14 mouse cellular contexts compared by ENCODE assay signal in genomic region chr2:6379731-6380212, GRCm38 (mm10). TPM values are rescaled to one million over a fixed set of nuclear protein-coding genes. Genes with fewer than 3 reads are reported as not detected.
DNase-seq lines count a peak whose midpoint lies in the region; ATAC-seq and TF ChIP-seq lines count a peak whose summit lies in the region.
"Had no signal": no experiment of that assay in that cellular context is flagged by ENCODE, and none has a peak within 500 bp of the region (broad histone marks: within the 10 kb centered on the region; RNA-seq: fewer than 3 reads in every experiment).

No protein-coding gene starts in this region.

- no peak for TF ChIP-seq EP300 in CH12.LX (IDR thresholded peaks at IDR 0.05; ENCODE audit: low read length)

- peaks cover 52% of the 10 kb centered on the region for H3K4me1 ChIP-seq in kidney, embryonic 16.5 days (ENCODE audit: insufficient read depth, low read length)
- peaks cover 14% of the 10 kb centered on the region for H3K4me1 ChIP-seq in kidney, embryonic 14.5 days (ENCODE audit: control insufficient read depth, insufficient read depth, low read length)
- peaks cover 19 to 71% of the 10 kb centered on the region in 2 experiments for H3K4me1 ChIP-seq in CH12.LX (ENCODE audit: control insufficient read depth in 1 of 2, insufficient read depth in 2 of 2)
- peaks cover 11% of the 10 kb centered on the region for H3K4me1 ChIP-seq in midbrain, embryonic 13.5 days (replicated peaks)
- H3K4me1 ChIP-seq in forebrain, embryonic 15.5 days = 0 out of 2 replicates have a peak, but pooled peaks cover 4% of the 10 kb centered on the region
- H3K4me1 ChIP-seq: neural tube, embryonic 12.5 days had no signal

- dilution Hi-C loops in CH12.LX (cut with MboI; ENCODE audit: extremely low pct_ligation_motif_present, extremely low pct_unique_long_range_greater_than_20kb, low sequenced_read_pairs) = no loop called here

- DNase-seq in CH12.LX (ENCODE audit: extremely low read depth) = no peak
- peak; percentile 58 for DNase-seq in retina, postnatal 1 day
- no peak for DNase-seq in gastrocnemius, adult 18-20 months (ENCODE audit: low spot score)
- DNase-seq: kidney, postnatal 25 days; right cerebral cortex, postnatal 4 days had no signal

- no peak for TF ChIP-seq CTCF in CH12.LX (conservative IDR thresholded peaks at IDR 0.05 in 1 of 2, IDR thresholded peaks at IDR 0.05 in 1 of 2; ENCODE audit: low read depth in 2 of 2, low read length in 2 of 2)

- no peak overlapping the region for H3K4me3 ChIP-seq in kidney, embryonic 16.5 days (ENCODE audit: low read length)
- no peak overlapping the region for H3K4me3 ChIP-seq in kidney, embryonic 14.5 days (ENCODE audit: low read length)
- no peak overlapping the region for H3K4me3 ChIP-seq in CH12.LX (replicated peaks in 1 of 3; ENCODE audit: low read depth in 2 of 3, low read length in 2 of 3, poor library complexity in 1 of 3)
- no peak overlapping the region for H3K4me3 ChIP-seq in midbrain, embryonic 13.5 days (replicated peaks)
- no peak overlapping the region for H3K4me3 ChIP-seq in forebrain, embryonic 15.5 days
- H3K4me3 ChIP-seq: hindbrain, embryonic 13.5 days; megakaryocyte, embryonic 14.5 days; neural tube, embryonic 12.5 days had no signal

- H3K79me2 ChIP-seq in CH12.LX (replicated peaks; ENCODE audit: control insufficient read depth, extremely low read depth, insufficient read depth, poor library complexity, severe bottlenecking) = no peaks in the 10 kb centered on the region; the same call in 1 of the 2 replicates

- ATAC-seq in kidney, embryonic 16.5 days (ENCODE audit: low FRiP score, low TSS enrichment) = no peak
- ATAC-seq in kidney, embryonic 14.5 days (ENCODE audit: low FRiP score, low TSS enrichment) = no peak
- ATAC-seq in granulocyte monocyte progenitor cell, adult 5-6 weeks (replicated peaks; ENCODE audit: poor library complexity, severe bottlenecking) = peak; percentile 66
- ATAC-seq in midbrain, embryonic 13.5 days = no peak
- no peak for ATAC-seq in forebrain, embryonic 15.5 days (replicated peaks)

- H3K9me3 ChIP-seq in kidney, embryonic 16.5 days (ENCODE audit: low read length) = no peaks in the 10 kb centered on the region
- no peaks in the 10 kb centered on the region for H3K9me3 ChIP-seq in kidney, embryonic 14.5 days (ENCODE audit: control insufficient read depth, low read length)
- no peaks in the 10 kb centered on the region for H3K9me3 ChIP-seq in CH12.LX (replicated peaks; ENCODE audit: low read length)
- H3K9me3 ChIP-seq in midbrain, embryonic 13.5 days = no peaks in the 10 kb centered on the region
- H3K9me3 ChIP-seq in forebrain, embryonic 15.5 days = no peaks in the 10 kb centered on the region
- H3K9me3 ChIP-seq: hindbrain, embryonic 13.5 days; megakaryocyte, embryonic 14.5 days; neural tube, embryonic 12.5 days had no signal

- no peaks in the 10 kb centered on the region for H3K27me3 ChIP-seq in kidney, embryonic 16.5 days (ENCODE audit: insufficient read depth, low read length)
- no peaks in the 10 kb centered on the region for H3K27me3 ChIP-seq in kidney, embryonic 14.5 days (ENCODE audit: control insufficient read depth, insufficient read depth, low read length)
- no peaks in the 10 kb centered on the region for H3K27me3 ChIP-seq in CH12.LX (replicated peaks)
- H3K27me3 ChIP-seq in midbrain, embryonic 13.5 days = no peaks in the 10 kb centered on the region
- no peaks in the 10 kb centered on the region for H3K27me3 ChIP-seq in forebrain, embryonic 15.5 days
- H3K27me3 ChIP-seq: hindbrain, embryonic 13.5 days; megakaryocyte, embryonic 14.5 days; neural tube, embryonic 12.5 days had no signal

- no peak overlapping the region for H3K9ac ChIP-seq in kidney, embryonic 16.5 days (replicated peaks; ENCODE audit: low read length)
- H3K9ac ChIP-seq in kidney, embryonic 14.5 days (ENCODE audit: low read depth, low read length) = no peak overlapping the region
- H3K9ac ChIP-seq in CH12.LX (ENCODE audit: insufficient read depth, low read depth) = no peak overlapping the region
- H3K9ac ChIP-seq in midbrain, embryonic 13.5 days (replicated peaks) = no peak overlapping the region
- no peak overlapping the region for H3K9ac ChIP-seq in forebrain, embryonic 15.5 days (replicated peaks)
- H3K9ac ChIP-seq: hindbrain, embryonic 13.5 days; neural tube, embryonic 12.5 days had no signal

- no peak for TF ChIP-seq POLR2A in CH12.LX (IDR thresholded peaks at IDR 0.05; ENCODE audit: low read depth, low read length)

- 0 out of 2 replicates have a peak overlapping the region, but pooled peaks have one; percentile 38 for H3K27ac ChIP-seq in kidney, embryonic 16.5 days (ENCODE audit: low read length)
- no peak overlapping the region for H3K27ac ChIP-seq in kidney, embryonic 14.5 days (ENCODE audit: low read depth, low read length)
- no peak overlapping the region for H3K27ac ChIP-seq in CH12.LX (ENCODE audit: insufficient read depth, low read depth)
- H3K27ac ChIP-seq in midbrain, embryonic 13.5 days = no peak overlapping the region
- no peak overlapping the region for H3K27ac ChIP-seq in forebrain, embryonic 15.5 days (replicated peaks)
- H3K27ac ChIP-seq: hindbrain, embryonic 13.5 days; neural tube, embryonic 12.5 days had no signal

- 76% methylated on average over 8 of the region's 8 CpGs for WGBS in kidney, embryonic 16.5 days
- WGBS in kidney, embryonic 14.5 days = 79% methylated on average over 8 of the region's 8 CpGs
- 89% methylated on average over 8 of the region's 8 CpGs for WGBS in midbrain, embryonic 13.5 days
- WGBS in forebrain, embryonic 15.5 days = 91% methylated on average over 8 of the region's 8 CpGs

- H3K36me3 ChIP-seq in kidney, embryonic 16.5 days (ENCODE audit: insufficient read depth, low read length) = no peaks in the 10 kb centered on the region
- H3K36me3 ChIP-seq in kidney, embryonic 14.5 days (ENCODE audit: control insufficient read depth, insufficient read depth, low read length) = no peaks in the 10 kb centered on the region
- peaks cover 0 to 5% of the 10 kb centered on the region in 2 experiments for H3K36me3 ChIP-seq in CH12.LX (replicated peaks in 1 of 2; ENCODE audit: control insufficient read depth in 1 of 2, insufficient read depth in 1 of 2, low read length in 1 of 2)
- H3K36me3 ChIP-seq in midbrain, embryonic 13.5 days = no peaks in the 10 kb centered on the region
- no peaks in the 10 kb centered on the region for H3K36me3 ChIP-seq in forebrain, embryonic 15.5 days
- H3K36me3 ChIP-seq: hindbrain, embryonic 13.5 days; neural tube, embryonic 12.5 days had no signal

- no peak overlapping the region for H3K4me2 ChIP-seq in kidney, embryonic 16.5 days (replicated peaks; ENCODE audit: low read depth, low read length)
- no peak overlapping the region for H3K4me2 ChIP-seq in kidney, embryonic 14.5 days (replicated peaks; ENCODE audit: low read depth, low read length)
- H3K4me2 ChIP-seq in CH12.LX (ENCODE audit: insufficient read depth, low read depth, poor library complexity, severe bottlenecking) = peak overlapping the region; percentile 42; the same call in 1 of the 2 replicates
- H3K4me2 ChIP-seq in midbrain, embryonic 13.5 days (replicated peaks) = no peak overlapping the region
- no peak overlapping the region for H3K4me2 ChIP-seq in forebrain, embryonic 15.5 days (replicated peaks)
- H3K4me2 ChIP-seq: hindbrain, embryonic 13.5 days; liver, embryonic 11.5 days; neural tube, embryonic 12.5 days had no signal

- TF ChIP-seq RAD21 in CH12.LX (IDR thresholded peaks at IDR 0.05; ENCODE audit: low read depth, low read length) = no peak

- in situ Hi-C loops in CH12.LX (cut with MboI; ENCODE audit: low pct_ligation_motif_present, low pct_unique_long_range_greater_than_20kb, low sequenced_read_pairs) = no loop called here

TF ChIP-seq in CH12.LX, 34 proteins besides CTCF, POLR2A, EP300 and RAD21:
- TF ChIP-seq MAFK (IDR thresholded peaks at IDR 0.05; ENCODE audit: insufficient replicate concordance, low read length) (no peak), GABPA (IDR thresholded peaks at IDR 0.05; ENCODE audit: insufficient replicate concordance, low read depth, low read length) (no peak), JUN (IDR thresholded peaks at IDR 0.05; ENCODE audit: insufficient read depth, low read depth, low read length) (no peak), SMC3 (IDR thresholded peaks at IDR 0.05; ENCODE audit: low read depth, low read length) (no peak)

RNA-seq across cellular contexts. Expression of gene Usp6nl, which starts 57.3 kb away (rescaled TPM):
- 8.6 and 8.8 TPM in 2 replicates for polyA plus RNA-seq in kidney, embryonic 16.5 days (2015; fragmentation: Nextera tagmentation; extraction: Ambion mirVana)
- polyA plus RNA-seq in kidney, embryonic 14.5 days (2014; fragmentation: Nextera tagmentation; extraction: Ambion mirVana) = 5.6 and 15.9 TPM in 2 replicates
- total RNA-seq in CH12.LX (2012; rRNA removed) (4.2 and 4.6 TPM in 2 replicates), CH12.LX (2014; rRNA removed) (4.1 and 4.3 TPM in 2 replicates)
- polyA plus RNA-seq in CH12.LX (2012; ENCODE audit: insufficient read length, low read depth) = 12.1 and 14.2 TPM in 2 replicates
- total RNA-seq in granulocyte monocyte progenitor cell, adult 5-6 weeks (2014; fragmentation: Nextera tagmentation) = 8.3 and 15.5 TPM in 2 replicates
- total RNA-seq in granulocyte monocyte progenitor cell, adult 5-6 weeks (2017) = 9.7 and 10.4 TPM in 2 replicates
- total RNA-seq in gastrocnemius, adult 18-20 months (2021) = 1 to 10 TPM; 2.5 to 4.7 TPM
- 8.5 and 8.6 TPM in 2 replicates for polyA plus RNA-seq in midbrain, embryonic 13.5 days (2015; fragmentation: Nextera tagmentation; extraction: Ambion mirVana)
- 7.6 and 8.0 TPM in 2 replicates for polyA plus RNA-seq in forebrain, embryonic 15.5 days (2015; fragmentation: Nextera tagmentation; extraction: Ambion mirVana)
